Mouse (Mus musculus) regulatory T cell (primary cell): ENCODE data around the gene Kif28.
"Not testable (repeated sequence)": the region's sequence is repeated elsewhere in the genome, so short reads cannot be mapped to it uniquely, and the experiment has no call there.

Source experiments
- in situ Hi-C: fragments of 300-600 bp; cut with MboI, MseI; formaldehyde crosslinking; loops from one replicate; pipeline ENCODE4 v1.15.1; 2025; ENCODE audit warnings: high pct_unique_total_duplicates

The Kif28 gene

DNA sequence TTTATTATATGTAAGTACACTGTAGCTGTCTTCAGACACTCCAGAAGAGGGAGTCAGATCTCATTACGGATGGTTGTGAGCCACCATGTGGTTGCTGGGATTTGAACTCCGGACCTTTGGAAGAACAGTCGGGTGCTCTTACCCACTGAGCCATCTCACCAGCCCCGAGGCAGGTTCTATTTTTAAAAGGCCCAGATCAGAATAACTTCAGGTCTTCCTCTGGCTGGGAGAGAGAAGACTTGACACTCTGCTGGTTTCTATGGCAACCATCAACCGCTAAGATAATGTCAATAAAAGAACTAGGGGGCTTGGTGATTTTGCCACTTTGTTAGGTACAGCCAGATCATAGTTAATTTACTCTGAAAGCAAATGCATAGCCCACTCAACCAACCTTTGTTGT lies 96.4 kb downstream of the Kif28 start:
- in situ Hi-C loops: not testable (repeated sequence)

DNA sequence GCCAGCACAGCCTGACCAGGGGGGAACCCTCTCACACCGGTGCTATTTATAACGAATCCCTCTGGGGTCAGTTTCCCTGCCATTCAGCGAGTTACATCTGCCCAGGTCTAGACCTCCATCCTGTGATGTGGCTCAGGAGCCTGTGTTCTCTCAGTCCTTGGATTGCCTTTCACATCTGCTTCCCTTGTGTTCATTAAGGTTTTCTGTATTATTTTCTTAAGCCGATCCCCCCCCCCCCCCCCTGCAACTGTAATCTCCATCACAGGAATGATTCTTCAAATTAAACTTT lies 99.1 kb downstream of the Kif28 start:
- in situ Hi-C loops: no loop called here
